Mouse (Mus musculus) liver, embryonic 11.5 days (tissue): ENCODE results near the gene Mchr1. TPM values are rescaled to one million over a fixed set of nuclear protein-coding genes. Genes with fewer than 3 reads are reported as not detected.
A peak's percentile ranks its signal among the peaks of the same experiment; 100 is the strongest.

Experiments used
- ATAC-seq: fragments of 200-750 bp; cut with Nextera tagmentation; replicated peaks from 2 replicates; pipeline ENCODE4 v1.8.0; 2017; ENCODE audit warnings: moderate number of reproducible peaks, mild to moderate bottlenecking, moderate TSS enrichment, moderate library complexity; ENCODE audit not compliant: low FRiP score
- DNase-seq: peaks from one replicate; pipeline ENCODE4 v3.0.0-alpha.2; 2017; ENCODE audit warnings: low spot score
- H3K27ac ChIP-seq: fragments of 300-500 bp; sonication (generic); 2 replicates; pipeline ENCODE4 v1.5.1; 2014; ENCODE audit warnings: mild to moderate bottlenecking, low read depth, low read length, control low read depth
- H3K27me3 ChIP-seq: fragments of 300-500 bp; sonication (generic); replicated peaks from 2 replicates; pipeline ENCODE4 v1.6.1; 2014; ENCODE audit warnings: low read length, mixed read lengths; ENCODE audit not compliant: control insufficient read depth, insufficient read depth
- H3K36me3 ChIP-seq: fragments of 300-500 bp; sonication (generic); 2 replicates; pipeline ENCODE4 v1.6.1; 2014; ENCODE audit warnings: mild to moderate bottlenecking, low read length, moderate library complexity, mixed read lengths; ENCODE audit not compliant: control insufficient read depth, insufficient read depth
- H3K4me1 ChIP-seq: fragments of 300-500 bp; sonication (generic); replicated peaks from 2 replicates; pipeline ENCODE4 v1.6.1; 2014; ENCODE audit warnings: low read length, mixed read lengths; ENCODE audit not compliant: control insufficient read depth, insufficient read depth
- H3K4me2 ChIP-seq: fragments of 300-500 bp; sonication (generic); 2 replicates; pipeline ENCODE4 v1.6.1; 2014; ENCODE audit warnings: mild to moderate bottlenecking, control low read depth, moderate library complexity
- H3K4me3 ChIP-seq: fragments of 300-500 bp; sonication (generic); 2 replicates; pipeline ENCODE4 v1.5.1; 2014; ENCODE audit warnings: low read depth, low read length, control low read depth
- H3K9ac ChIP-seq: fragments of 300-500 bp; sonication (generic); 2 replicates; pipeline ENCODE4 v1.6.1; 2014; ENCODE audit warnings: low read depth, low read length, control low read depth
- H3K9me3 ChIP-seq: fragments of 300-500 bp; sonication (generic); 2 replicates; pipeline ENCODE4 v1.6.1; 2016; ENCODE audit warnings: low read length, inconsistent platforms, mixed read lengths; ENCODE audit not compliant: control insufficient read depth
- WGBS: fragments of 180-500 bp; shearing (Covaris S2); extraction: QIAGEN DNeasy Blood & Tissue Kit; methylation state at CpG from one replicate; pipeline ENCODE4 v1.1.7; 2014; 5-methylcytosine and 5-hydroxymethylcytosine counted together
- polyA plus RNA-seq: library from polyadenylated mRNA; unstranded; fragments of >200 nt; fragmentation: Nextera tagmentation; extraction: Ambion mirVana; gene quantifications from 2 replicates; pipeline ENCODE4 v1.2.1, GENCODE M21; 2014

Mchr1 gene
- 0.12 and 0.29 TPM in 2 replicates for polyA plus RNA-seq

- Histone ChIP-seq H3K9me3 (no peaks in the 10 kb centered on the region), H3K4me3 (peak within 1 kb of the TSS; percentile 37), H3K27me3 (peaks cover 37% of the 10 kb centered on the region), H3K9ac (no peak within 1 kb of the TSS), H3K4me1 (peaks cover 8% of the 10 kb centered on the region), H3K36me3 (no peaks in the 10 kb centered on the region), H3K27ac (no peak within 1 kb of the TSS), H3K4me2 (peak within 1 kb of the TSS; percentile 68)
- DNase-seq (peak; percentile 69), ATAC-seq (no peak)
- 3% methylated on average over 25 of the region's 25 CpGs for WGBS
Measured at GRCm38 (mm10) chr15:81235086-81235920, at the start of gene Mchr1. Mchr1 (plus strand) TSS chr15:81235499.

GRCm38 (mm10) chr15:81189061-81189460 is 46.2 kb upstream of the Mchr1 start:
- no peaks in the 10 kb centered on the region for H3K27me3 ChIP-seq
- H3K9ac ChIP-seq = no peak overlapping the region
- H3K9me3 ChIP-seq = no peaks in the 10 kb centered on the region
- no peak overlapping the region for H3K4me3 ChIP-seq
- WGBS = 94% methylated on average over 2 of the region's 2 CpGs
- no peak overlapping the region for H3K27ac ChIP-seq
- no peak for ATAC-seq
- no peak overlapping the region for H3K4me2 ChIP-seq
- H3K4me1 ChIP-seq = 0 out of 2 replicates have a peak, but pooled peaks cover 3% of the 10 kb centered on the region
- no peaks in the 10 kb centered on the region for H3K36me3 ChIP-seq
- no peak for DNase-seq

- Histone ChIP-seq H3K4me3 (peak overlapping the region; percentile 63), H3K27ac (peak overlapping the region; percentile 8; the same call in 1 of the 2 replicates), H3K27me3 (no peaks in the 10 kb centered on the region), H3K9me3 (no peaks in the 10 kb centered on the region), H3K4me1 (0 out of 2 replicates have a peak, but pooled peaks cover 3% of the 10 kb centered on the region), H3K36me3 (no peaks in the 10 kb centered on the region), H3K9ac (peak overlapping the region; percentile 65), H3K4me2 (peak overlapping the region; percentile 84)
- WGBS = 1% methylated on average over 44 of the region's 46 CpGs
- ATAC-seq (peak; percentile 49), DNase-seq (no peak)
Measured at GRCm38 (mm10) chr15:81190011-81190629, 45.2 kb upstream of the Mchr1 start.

GRCm38 (mm10) chr15:81190630-81191178 is 44.6 kb upstream of the Mchr1 start, which contains the start of gene Mrtfa:
Mrtfa (minus strand) TSS chr15:81190757.
- ATAC-seq (peak; percentile 99), DNase-seq (peak; percentile 99)
- H3K4me2 ChIP-seq = peak within 1 kb of the TSS; percentile 84
- H3K4me1 ChIP-seq = 0 out of 2 replicates have a peak, but pooled peaks cover 3% of the 10 kb centered on the region
- H3K27me3 ChIP-seq = no peaks in the 10 kb centered on the region
- peak within 1 kb of the TSS; percentile 65 for H3K9ac ChIP-seq
- H3K4me3 ChIP-seq = peak within 1 kb of the TSS; percentile 63
- no peaks in the 10 kb centered on the region for H3K9me3 ChIP-seq
- H3K36me3 ChIP-seq = no peaks in the 10 kb centered on the region
- under 1% methylated on average over 46 of the region's 48 CpGs for WGBS
- peak within 1 kb of the TSS; percentile 8; the same call in 1 of the 2 replicates for H3K27ac ChIP-seq

- H3K27me3 ChIP-seq = no peaks in the 10 kb centered on the region
- DNase-seq (no peak), ATAC-seq (no peak)
- H3K9ac ChIP-seq = peak overlapping the region; percentile 64
- peak overlapping the region; percentile 63 for H3K4me3 ChIP-seq
- H3K9me3 ChIP-seq = no peaks in the 10 kb centered on the region
- 0 out of 2 replicates have a peak, but pooled peaks cover 3% of the 10 kb centered on the region for H3K4me1 ChIP-seq
- no peak overlapping the region for H3K27ac ChIP-seq
- H3K4me2 ChIP-seq = peak overlapping the region; percentile 77
- no peaks in the 10 kb centered on the region for H3K36me3 ChIP-seq
- 24% methylated on average over 9 of the region's 9 CpGs for WGBS
Measured at GRCm38 (mm10) chr15:81191303-81191702, 44.0 kb upstream of the Mchr1 start.

GRCm38 (mm10) chr15:81192316-81192715 is 43.0 kb upstream of the Mchr1 start:
- 78% methylated on average over 5 of the region's 5 CpGs for WGBS
- ATAC-seq (no peak), DNase-seq (no peak)
- H3K4me3 ChIP-seq = no peak overlapping the region
- no peak overlapping the region for H3K4me2 ChIP-seq
- H3K36me3 ChIP-seq = no peaks in the 10 kb centered on the region
- H3K27me3 ChIP-seq = no peaks in the 10 kb centered on the region
- H3K9me3 ChIP-seq = no peaks in the 10 kb centered on the region
- H3K4me1 ChIP-seq = no peaks in the 10 kb centered on the region
- H3K9ac ChIP-seq = no peak overlapping the region
- no peak overlapping the region for H3K27ac ChIP-seq

- ATAC-seq (no peak), DNase-seq (no peak)
- no peak overlapping the region for H3K27ac ChIP-seq
- H3K27me3 ChIP-seq = no peaks in the 10 kb centered on the region
- H3K36me3 ChIP-seq = no peaks in the 10 kb centered on the region
- no peak overlapping the region for H3K4me3 ChIP-seq
- 92% methylated on average over 8 of the region's 8 CpGs for WGBS
- no peaks in the 10 kb centered on the region for H3K4me1 ChIP-seq
- no peak overlapping the region for H3K9ac ChIP-seq
- no peak overlapping the region for H3K4me2 ChIP-seq
- no peaks in the 10 kb centered on the region for H3K9me3 ChIP-seq
Measured at GRCm38 (mm10) chr15:81192858-81193257, 42.4 kb upstream of the Mchr1 start.

- no peak for DNase-seq
- H3K4me1 ChIP-seq = no peaks in the 10 kb centered on the region
- H3K9ac ChIP-seq = no peak overlapping the region
- no peak overlapping the region for H3K4me3 ChIP-seq
- no peak for ATAC-seq
- H3K27me3 ChIP-seq = no peaks in the 10 kb centered on the region
- no peaks in the 10 kb centered on the region for H3K36me3 ChIP-seq
- H3K9me3 ChIP-seq = no peaks in the 10 kb centered on the region; the same call in 1 of the 2 replicates
- no peak overlapping the region for H3K4me2 ChIP-seq
- WGBS = 82% methylated on average over 6 of the region's 6 CpGs
- no peak overlapping the region for H3K27ac ChIP-seq
Measured at GRCm38 (mm10) chr15:81194791-81195190, 40.5 kb upstream of the Mchr1 start.
